In the genomic region with DNA sequence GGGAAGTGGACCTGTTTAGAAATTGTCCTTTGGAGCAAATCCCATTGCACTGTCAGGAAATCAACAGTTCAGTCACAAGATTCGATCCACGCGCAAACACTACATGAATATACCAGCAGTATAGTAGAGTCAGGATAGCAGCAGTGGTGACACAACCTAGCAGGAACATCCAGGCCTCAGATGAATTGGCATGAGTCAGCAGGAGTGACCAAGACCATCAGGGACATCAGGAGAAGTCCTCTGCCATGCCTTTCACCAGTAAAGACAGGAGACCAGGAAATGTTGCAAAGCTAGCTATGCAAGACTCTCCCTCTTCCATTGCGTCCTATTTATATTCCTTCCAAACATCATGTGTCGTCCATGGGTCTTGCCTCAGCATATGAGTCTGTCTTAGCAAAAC, we compare ENCODE assay signal across 24 mouse cellular contexts. TPM values are rescaled to one million over a fixed set of nuclear protein-coding genes. Genes with fewer than 3 reads are reported as not detected.
DNase-seq lines count a peak whose midpoint lies in the region; ATAC-seq lines count a peak whose summit lies in the region.
"Had no signal": no experiment of that assay in that cellular context is flagged by ENCODE, and none has a peak within 500 bp of the region (broad histone marks: within the 10 kb centered on the region; RNA-seq: fewer than 3 reads in every experiment).

No protein-coding gene starts in this region.

- no peaks in the 10 kb centered on the region for H3K36me3 ChIP-seq in hindbrain, embryonic 10.5 days
- H3K36me3 ChIP-seq: embryonic facial prominence, embryonic 13.5 days; embryonic facial prominence, embryonic 15.5 days; forebrain, embryonic 10.5 days; forebrain, embryonic 12.5 days had no signal

- WGBS in hindbrain, embryonic 10.5 days = 94% methylated on average over 5 of the region's 5 CpGs

- H3K9me3 ChIP-seq in hindbrain, embryonic 10.5 days = no peaks in the 10 kb centered on the region
- H3K9me3 ChIP-seq: embryonic facial prominence, embryonic 13.5 days; embryonic facial prominence, embryonic 15.5 days; forebrain, embryonic 10.5 days; forebrain, embryonic 12.5 days had no signal

- no peak overlapping the region for H3K27ac ChIP-seq in hindbrain, embryonic 10.5 days
- H3K27ac ChIP-seq: embryonic facial prominence, embryonic 13.5 days; embryonic facial prominence, embryonic 15.5 days; forebrain, embryonic 10.5 days; forebrain, embryonic 12.5 days had no signal

- no peaks in the 10 kb centered on the region for H3K27me3 ChIP-seq in hindbrain, embryonic 10.5 days (ENCODE audit: insufficient read depth, poor library complexity, severe bottlenecking)
- H3K27me3 ChIP-seq: embryonic facial prominence, embryonic 13.5 days; embryonic facial prominence, embryonic 15.5 days; forebrain, embryonic 12.5 days had no signal

- no peaks in the 10 kb centered on the region for H3K4me1 ChIP-seq in hindbrain, embryonic 10.5 days (replicated peaks)
- H3K4me1 ChIP-seq: forebrain, embryonic 10.5 days; forebrain, embryonic 12.5 days had no signal

- H3K4me3 ChIP-seq in hindbrain, embryonic 10.5 days = no peak overlapping the region
- H3K4me3 ChIP-seq: embryonic facial prominence, embryonic 13.5 days; embryonic facial prominence, embryonic 15.5 days; erythroblast, embryonic 14.5 days; forebrain, embryonic 10.5 days; forebrain, embryonic 12.5 days had no signal

- ATAC-seq in granulocyte monocyte progenitor cell, adult 5-6 weeks (replicated peaks; ENCODE audit: poor library complexity, severe bottlenecking) = peak; percentile 68
- ATAC-seq in megakaryocyte, adult 5-6 weeks (ENCODE audit: poor library complexity, severe bottlenecking) = 0 out of 2 replicates have a peak, but pooled peaks have one; percentile 27
- peak; percentile 75 for ATAC-seq in megakaryocyte progenitor cell, adult 5-6 weeks (replicated peaks; ENCODE audit: poor library complexity)
- ATAC-seq: forebrain, embryonic 14.5 days; forebrain, embryonic 16.5 days had no signal

- DNase-seq in hindbrain, embryonic 10.5 days (ENCODE audit: low spot score) = no peak
- DNase-seq in lung, postnatal 14 days = no peak
- DNase-seq: adrenal gland, adult 2 months; adrenal gland, postnatal 10 days; adrenal gland, postnatal 25 days; cerebellum, adult 11 months; cerebellum, adult 18-20 months; cerebellum, adult 8-10 months; cerebellum, adult 9-11 months; cerebellum, postnatal 14 days; cerebellum, postnatal 36 days; embryo, embryonic 11 days had no signal

RNA-seq across cellular contexts. Expression of a gene that starts 16.6 kb away (rescaled TPM):
- 0.11 and 1.2 TPM in 2 replicates for total RNA-seq in granulocyte monocyte progenitor cell, adult 5-6 weeks (2014; fragmentation: Nextera tagmentation)
- 2.8 and 4.2 TPM in 2 replicates for total RNA-seq in granulocyte monocyte progenitor cell, adult 5-6 weeks (2017)
- not detected in 2 replicates for total RNA-seq in megakaryocyte, adult 5-6 weeks (2015)
- total RNA-seq in megakaryocyte, adult 5-6 weeks (2017) = 0.18 TPM in 1 of 2 replicates, not detected in the other
- 2.2 and 2.6 TPM in 2 replicates for total RNA-seq in megakaryocyte progenitor cell, adult 5-6 weeks (2015)
- 1.6 and 2.0 TPM in 2 replicates for total RNA-seq in megakaryocyte progenitor cell, adult 5-6 weeks (2017)
- polyA plus RNA-seq in hindbrain, embryonic 10.5 days (2016; fragmentation: Nextera tagmentation; extraction: Ambion mirVana) = 28.0 and 28.5 TPM in 2 replicates
- total RNA-seq: common myeloid progenitor, adult 5-6 weeks; MEL had no signal
